Mouse (Mus musculus): ENCODE measurements at regions not wholly inside any gene's neighbourhood (a gene's known extent, or its start where the extent isn't known, plus 50 kb on each side); places are given as distances from the start of the nearest gene placed in this dataset.

- Histone ChIP-seq H3K36me3 (replicated peaks) (no peaks in the 10 kb centered on the region), H3K27me3 (ENCODE audit: insufficient read depth, low read length) (0 out of 2 replicates have a peak, but pooled peaks cover 2% of the 10 kb centered on the region), H3K4me1 (ENCODE audit: insufficient read depth, low read depth, low read length) (no peaks in the 10 kb centered on the region), H3K4me3 (ENCODE audit: low read depth, low read length) (no peak overlapping the region), H3K9me3 (replicated peaks) (no peaks in the 10 kb centered on the region)
- DNase-seq (ENCODE audit: low spot score) (no peak), ATAC-seq (ENCODE audit: extremely low read depth, insufficient number of reproducible peaks, low FRiP score, poor library complexity, severe bottlenecking) (no peak)
- no peak for TF ChIP-seq POLR2AphosphoS5 (IDR thresholded peaks at IDR 0.05; ENCODE audit: insufficient replicate concordance, low read depth, low read length)
- TF ChIP-seq CTCF (IDR thresholded peaks at IDR 0.05; ENCODE audit: low read depth, low read length): no peak
- TF ChIP-seq GATA2 (IDR thresholded peaks at IDR 0.05; ENCODE audit: borderline replicate concordance, low read depth, low read length): no peak
- no peak for TF ChIP-seq TAL1 (conservative IDR thresholded peaks at IDR 0.05; ENCODE audit: low read depth, low read length)
- no peak for TF ChIP-seq GATA1 (IDR thresholded peaks at IDR 0.05; ENCODE audit: borderline replicate concordance, low read length)
Measured at GRCm38 (mm10) chr11:31462440-31462839, 92.6 kb upstream of the Stc2 start.

DNA sequence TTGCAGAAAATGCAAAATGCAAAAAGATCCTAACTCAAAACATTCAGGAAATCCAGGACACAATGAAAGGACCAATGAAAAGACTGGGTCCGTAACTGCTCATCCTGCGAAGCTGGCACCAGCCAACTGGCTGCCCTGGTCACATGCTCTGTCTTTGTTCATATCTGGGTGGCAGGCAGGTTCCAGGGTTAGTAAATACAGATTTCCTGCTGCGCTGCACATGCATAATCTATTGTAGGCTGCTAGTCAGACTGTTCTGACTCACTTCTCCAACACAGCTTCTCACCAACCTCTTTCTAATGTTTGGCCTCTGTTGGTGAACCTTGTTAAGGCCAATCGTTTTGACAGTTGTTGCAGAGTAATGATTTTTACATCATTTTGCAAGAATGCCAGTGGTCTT is 92.0 kb upstream of the Stc2 start:
- DNase-seq (ENCODE audit: low spot score): no peak
- no peak for TF ChIP-seq POLR2AphosphoS5 (IDR thresholded peaks at IDR 0.05; ENCODE audit: insufficient replicate concordance, low read depth, low read length)
- no peak for TF ChIP-seq CTCF (IDR thresholded peaks at IDR 0.05; ENCODE audit: low read depth, low read length)
- TF ChIP-seq GATA2 (IDR thresholded peaks at IDR 0.05; ENCODE audit: borderline replicate concordance, low read depth, low read length): no peak
- TF ChIP-seq TAL1 (conservative IDR thresholded peaks at IDR 0.05; ENCODE audit: low read depth, low read length): no peak
- no peak for TF ChIP-seq GATA1 (IDR thresholded peaks at IDR 0.05; ENCODE audit: borderline replicate concordance, low read length)
- Histone ChIP-seq H3K9me3 (replicated peaks) (no peaks in the 10 kb centered on the region), H3K4me1 (ENCODE audit: insufficient read depth, low read depth, low read length) (no peaks in the 10 kb centered on the region), H3K36me3 (replicated peaks) (no peaks in the 10 kb centered on the region), H3K27me3 (ENCODE audit: insufficient read depth, low read length) (0 out of 2 replicates have a peak, but pooled peaks cover 2% of the 10 kb centered on the region), H3K4me3 (ENCODE audit: low read depth, low read length) (no peak overlapping the region)
- no peak for ATAC-seq (ENCODE audit: extremely low read depth, insufficient number of reproducible peaks, low FRiP score, poor library complexity, severe bottlenecking)

DNA sequence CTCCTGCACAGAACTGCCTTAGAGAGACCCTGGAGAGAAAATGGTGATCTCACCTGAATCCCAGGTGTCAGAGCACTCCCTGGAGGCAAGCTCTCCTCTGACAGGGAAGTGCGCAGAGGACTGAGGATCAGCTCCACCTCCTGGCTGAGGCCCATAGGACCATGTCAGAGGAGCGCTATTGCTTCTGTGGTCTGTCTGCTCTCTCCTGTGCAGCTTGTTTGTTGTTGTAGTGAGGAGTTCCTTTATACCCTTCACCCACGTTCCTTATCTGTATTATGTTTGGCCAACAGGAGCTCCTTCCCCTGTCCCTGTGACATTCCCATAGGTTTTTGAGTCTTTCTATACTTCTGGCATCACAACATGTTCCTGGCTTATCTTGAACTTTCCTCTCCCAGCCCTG is 91.5 kb upstream of the Stc2 start:
- H3K9me3 ChIP-seq (replicated peaks): no peaks in the 10 kb centered on the region
- H3K4me3 ChIP-seq (ENCODE audit: low read depth, low read length): no peak overlapping the region
- TF ChIP-seq GATA2 (IDR thresholded peaks at IDR 0.05; ENCODE audit: borderline replicate concordance, low read depth, low read length): no peak
- TF ChIP-seq GATA1 (IDR thresholded peaks at IDR 0.05; ENCODE audit: borderline replicate concordance, low read length): no peak
- TF ChIP-seq TAL1 (conservative IDR thresholded peaks at IDR 0.05; ENCODE audit: low read depth, low read length): no peak
- TF ChIP-seq POLR2AphosphoS5 (IDR thresholded peaks at IDR 0.05; ENCODE audit: insufficient replicate concordance, low read depth, low read length): no peak
- no peak for TF ChIP-seq CTCF (IDR thresholded peaks at IDR 0.05; ENCODE audit: low read depth, low read length)
- H3K27me3 ChIP-seq (ENCODE audit: insufficient read depth, low read length): 0 out of 2 replicates have a peak, but pooled peaks cover 2% of the 10 kb centered on the region
- H3K36me3 ChIP-seq (replicated peaks): no peaks in the 10 kb centered on the region
- H3K4me1 ChIP-seq (ENCODE audit: insufficient read depth, low read depth, low read length): no peaks in the 10 kb centered on the region
- no peak for DNase-seq (ENCODE audit: low spot score)
- no peak for ATAC-seq (ENCODE audit: extremely low read depth, insufficient number of reproducible peaks, low FRiP score, poor library complexity, severe bottlenecking)

GRCm38 (mm10) chr11:31427374-31427773 is 57.5 kb upstream of the Stc2 start:
- Histone ChIP-seq H3K4me3 (ENCODE audit: low read depth, low read length) (no peak overlapping the region), H3K27me3 (ENCODE audit: insufficient read depth, low read length) (no peaks in the 10 kb centered on the region), H3K9me3 (replicated peaks) (no peaks in the 10 kb centered on the region), H3K4me1 (ENCODE audit: insufficient read depth, low read depth, low read length) (no peaks in the 10 kb centered on the region), H3K36me3 (replicated peaks) (no peaks in the 10 kb centered on the region)
- no peak for ATAC-seq (ENCODE audit: extremely low read depth, insufficient number of reproducible peaks, low FRiP score, poor library complexity, severe bottlenecking)
- TF ChIP-seq GATA2 (IDR thresholded peaks at IDR 0.05; ENCODE audit: borderline replicate concordance, low read depth, low read length) (no peak), TAL1 (conservative IDR thresholded peaks at IDR 0.05; ENCODE audit: low read depth, low read length) (no peak), GATA1 (IDR thresholded peaks at IDR 0.05; ENCODE audit: borderline replicate concordance, low read length) (no peak), CTCF (IDR thresholded peaks at IDR 0.05; ENCODE audit: low read depth, low read length) (no peak), POLR2AphosphoS5 (IDR thresholded peaks at IDR 0.05; ENCODE audit: insufficient replicate concordance, low read depth, low read length) (no peak)
- DNase-seq (ENCODE audit: low spot score): no peak

All from G1E (cell line).